Mouse (Mus musculus) G1E (cell line): ENCODE data around the gene Ipo8.

ENCODE experiments used
- CTCF ChIP-seq: IDR thresholded peaks from 2 replicates; pipeline ENCODE4 v1.5.1; 2012; ENCODE audit warnings: low read depth, low read length, inconsistent platforms, mixed read lengths
- GATA1 ChIP-seq: IDR thresholded peaks from 2 replicates; pipeline ENCODE4 v1.6.1; 2012; ENCODE audit warnings: borderline replicate concordance, low read length, inconsistent platforms, mixed read lengths
- GATA2 ChIP-seq: IDR thresholded peaks from 2 replicates; pipeline ENCODE4 v1.6.1; 2012; ENCODE audit warnings: low read depth, low read length, inconsistent platforms, borderline replicate concordance
- POLR2AphosphoS5 ChIP-seq: IDR thresholded peaks from 2 replicates; pipeline ENCODE4 v1.6.1; 2012; ENCODE audit warnings: low read depth, low read length, inconsistent platforms; ENCODE audit not compliant: insufficient replicate concordance
- TAL1 ChIP-seq: conservative IDR thresholded peaks from 2 replicates; pipeline ENCODE4 v1.6.1; 2012; ENCODE audit warnings: low read depth, low read length, inconsistent platforms, mixed read lengths

- TF ChIP-seq CTCF (no peak), GATA1 (no peak), POLR2AphosphoS5 (no peak), TAL1 (no peak), GATA2 (no peak)
Observed at GRCm38 (mm10) chr6:148727871-148728524, 103.3 kb downstream of the Ipo8 start.
